In the genomic region with DNA sequence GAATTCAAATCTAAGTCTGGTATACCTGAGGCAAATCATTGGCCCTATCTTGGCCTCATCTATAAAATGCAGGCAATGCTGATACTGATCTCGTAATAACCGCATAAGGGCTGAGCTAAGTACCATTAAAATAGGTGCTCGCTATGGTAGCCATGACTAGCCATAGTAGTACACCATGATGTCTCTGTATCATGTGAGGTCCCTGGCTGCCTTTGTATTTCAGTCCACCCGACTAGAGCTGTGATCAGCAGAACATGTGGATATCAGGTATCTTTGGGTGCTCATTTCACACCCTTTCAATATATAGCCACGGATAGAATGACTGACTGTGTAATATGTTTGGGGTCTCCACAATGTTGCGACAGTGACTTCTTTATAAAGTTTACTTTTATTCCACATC, we compare ENCODE assay signal across 28 mouse cellular contexts. TPM values are rescaled to one million over a fixed set of nuclear protein-coding genes. Genes with fewer than 3 reads are reported as not detected.
DNase-seq lines count a peak whose midpoint lies in the region; ATAC-seq and TF ChIP-seq lines count a peak whose summit lies in the region.
"Had no signal": no experiment of that assay in that cellular context is flagged by ENCODE, and none has a peak within 500 bp of the region (broad histone marks: within the 10 kb centered on the region; RNA-seq: fewer than 3 reads in every experiment).

No protein-coding gene starts in this region.

- no peak for TF ChIP-seq CTCF in lung, embryonic 14.5 days (IDR thresholded peaks at IDR 0.05; ENCODE audit: low read depth)
- no peak for TF ChIP-seq CTCF in liver, postnatal 0 days (IDR thresholded peaks at IDR 0.05; ENCODE audit: low read depth)

- no peak for ATAC-seq in erythroblast, adult 5-6 weeks (replicated peaks; ENCODE audit: low FRiP score, poor library complexity, severe bottlenecking)
- no peak for ATAC-seq in lung, embryonic 14.5 days (ENCODE audit: insufficient read depth)
- ATAC-seq in liver, embryonic 12.5 days: no peak
- ATAC-seq in liver, postnatal 0 days: no peak
- ATAC-seq in monocyte, adult 5-6 weeks (replicated peaks; ENCODE audit: insufficient number of reproducible peaks, low FRiP score, low TSS enrichment, poor library complexity, severe bottlenecking): no peak
- ATAC-seq: hindbrain, embryonic 16.5 days had no signal

- no peak overlapping the region for H3K4me2 ChIP-seq in lung, embryonic 14.5 days
- H3K4me2 ChIP-seq in liver, embryonic 12.5 days: peak overlapping the region; percentile 71
- H3K4me2 ChIP-seq in liver, postnatal 0 days (ENCODE audit: low read depth, low read length): peak overlapping the region; percentile 73
- H3K4me2 ChIP-seq: embryonic facial prominence, embryonic 13.5 days; forebrain, embryonic 12.5 days; kidney, embryonic 15.5 days; limb, embryonic 12.5 days had no signal

- H3K27me3 ChIP-seq in erythroblast, embryonic 14.5 days (ENCODE audit: control insufficient read depth): no peaks in the 10 kb centered on the region
- no peaks in the 10 kb centered on the region for H3K27me3 ChIP-seq in lung, embryonic 14.5 days (ENCODE audit: insufficient read depth, low read length)
- H3K27me3 ChIP-seq in liver, embryonic 12.5 days (replicated peaks): no peaks in the 10 kb centered on the region
- no peaks in the 10 kb centered on the region for H3K27me3 ChIP-seq in liver, postnatal 0 days (ENCODE audit: insufficient read depth, low read length)
- H3K27me3 ChIP-seq: embryonic facial prominence, embryonic 13.5 days; forebrain, embryonic 12.5 days; kidney, embryonic 15.5 days; limb, embryonic 12.5 days had no signal

- H3K9me3 ChIP-seq in erythroblast, embryonic 14.5 days (ENCODE audit: control insufficient read depth, low read length): no peaks in the 10 kb centered on the region
- no peaks in the 10 kb centered on the region for H3K9me3 ChIP-seq in lung, embryonic 14.5 days (ENCODE audit: low read depth, low read length)
- H3K9me3 ChIP-seq in liver, embryonic 12.5 days (replicated peaks): no peaks in the 10 kb centered on the region
- no peaks in the 10 kb centered on the region for H3K9me3 ChIP-seq in liver, postnatal 0 days (ENCODE audit: low read length)
- H3K9me3 ChIP-seq: embryonic facial prominence, embryonic 13.5 days; forebrain, embryonic 12.5 days; kidney, embryonic 15.5 days; limb, embryonic 12.5 days had no signal

- peaks cover 60% of the 10 kb centered on the region for H3K36me3 ChIP-seq in erythroblast, embryonic 14.5 days (ENCODE audit: control insufficient read depth)
- no peaks in the 10 kb centered on the region for H3K36me3 ChIP-seq in lung, embryonic 14.5 days (ENCODE audit: insufficient read depth)
- H3K36me3 ChIP-seq in liver, embryonic 12.5 days: peaks cover 48% of the 10 kb centered on the region
- H3K36me3 ChIP-seq in liver, postnatal 0 days (replicated peaks; ENCODE audit: insufficient read depth, low read length): peaks cover 28% of the 10 kb centered on the region
- H3K36me3 ChIP-seq: embryonic facial prominence, embryonic 13.5 days; forebrain, embryonic 12.5 days; kidney, embryonic 15.5 days; limb, embryonic 12.5 days had no signal

- peaks cover 66% of the 10 kb centered on the region for H3K4me1 ChIP-seq in erythroblast, embryonic 14.5 days (ENCODE audit: control insufficient read depth)
- H3K4me1 ChIP-seq in lung, embryonic 14.5 days (ENCODE audit: insufficient read depth): peaks cover 2% of the 10 kb centered on the region; the same call in 1 of the 2 replicates
- peaks cover 49% of the 10 kb centered on the region for H3K4me1 ChIP-seq in liver, embryonic 12.5 days
- peaks cover 4% of the 10 kb centered on the region; the same call in 1 of the 2 replicates for H3K4me1 ChIP-seq in liver, postnatal 0 days (ENCODE audit: insufficient read depth)

- no peak for DNase-seq in lung, embryonic 14.5 days
- no peak for DNase-seq in lung, postnatal 4 days
- no peak for DNase-seq in liver, postnatal 0 days
- DNase-seq in cerebellum, postnatal 25 days: no peak
- DNase-seq: adrenal gland, postnatal 36 days; cerebellum, adult 8-10 months; embryo, embryonic 11 days; forebrain, postnatal 0 days; heart, postnatal 10 days; kidney, adult 18-20 months; kidney, postnatal 25 days; lung, adult 18-20 months; lung, postnatal 10 days; midbrain, embryonic 14.5 days had no signal

- H3K27ac ChIP-seq in lung, embryonic 14.5 days (ENCODE audit: low read depth): no peak overlapping the region
- H3K27ac ChIP-seq in liver, embryonic 12.5 days: peak overlapping the region; percentile 96
- H3K27ac ChIP-seq in liver, postnatal 0 days (ENCODE audit: low read depth): peak overlapping the region; percentile 81
- H3K27ac ChIP-seq: embryonic facial prominence, embryonic 13.5 days; forebrain, embryonic 12.5 days; kidney, embryonic 15.5 days; left cerebral cortex, adult 2 months; limb, embryonic 12.5 days had no signal

- TF ChIP-seq EP300 in liver, postnatal 0 days (IDR thresholded peaks at IDR 0.05; ENCODE audit: low read depth): no peak

- H3K9ac ChIP-seq in lung, embryonic 14.5 days: no peak overlapping the region
- H3K9ac ChIP-seq in liver, embryonic 12.5 days: peak overlapping the region; percentile 77
- H3K9ac ChIP-seq in liver, postnatal 0 days (replicated peaks): peak overlapping the region; percentile 69
- H3K9ac ChIP-seq: embryonic facial prominence, embryonic 13.5 days; forebrain, embryonic 12.5 days; forebrain, postnatal 0 days; kidney, embryonic 15.5 days; limb, embryonic 12.5 days had no signal

- peak overlapping the region; percentile 82 for H3K4me3 ChIP-seq in erythroblast, embryonic 14.5 days (replicated peaks)
- H3K4me3 ChIP-seq in lung, embryonic 14.5 days (ENCODE audit: low read depth, low read length): peak overlapping the region; percentile 2; the same call in 1 of the 2 replicates
- peak overlapping the region; percentile 75 for H3K4me3 ChIP-seq in liver, embryonic 12.5 days
- peak overlapping the region; percentile 56 for H3K4me3 ChIP-seq in liver, postnatal 0 days (ENCODE audit: low read depth, low read length)
- H3K4me3 ChIP-seq: embryonic facial prominence, embryonic 13.5 days; forebrain, embryonic 12.5 days; kidney, embryonic 15.5 days; left cerebral cortex, adult 2 months; limb, embryonic 12.5 days had no signal

- WGBS in lung, embryonic 14.5 days: 92% methylated on average over 6 of the region's 6 CpGs
- 62% methylated on average over 6 of the region's 6 CpGs for WGBS in liver, embryonic 12.5 days (ENCODE audit: insufficient replicate concordance)
- 74% methylated on average over 6 of the region's 6 CpGs for WGBS in liver, postnatal 0 days (ENCODE audit: insufficient replicate concordance)

RNA-seq across cellular contexts. Expression of a gene that starts 1.9 kb away (rescaled TPM):
- polyA plus RNA-seq in erythroblast, embryonic 14.5 days (2012): 36.1 and 38.2 TPM in 2 replicates
- total RNA-seq in erythroblast, adult 5-6 weeks (2015; ENCODE audit: low replicate concordance): 1,528 and 1,589 TPM in 2 replicates
- 1,490 and 2,036 TPM in 2 replicates for total RNA-seq in erythroblast, adult 5-6 weeks (2017; ENCODE audit: low replicate concordance)
- polyA plus RNA-seq in lung, embryonic 14.5 days (2014; fragmentation: Nextera tagmentation; extraction: Ambion mirVana): 4.1 and 6.3 TPM in 2 replicates
- 495 and 540 TPM in 2 replicates for polyA plus RNA-seq in liver, embryonic 12.5 days (2016; fragmentation: Nextera tagmentation; extraction: Ambion mirVana)
- polyA plus RNA-seq in liver, postnatal 0 days (2015; fragmentation: Nextera tagmentation; extraction: Ambion mirVana): 278 and 289 TPM in 2 replicates
- 0.78 to 20.1 TPM (median 11.3 TPM) in 3 replicates for total RNA-seq in monocyte, adult 5-6 weeks (2017)
- total RNA-seq: forebrain, postnatal 0 days; gastrocnemius, adult 8-10 months; layer of hippocampus, postnatal 10 days; left cerebral cortex, adult 2 months; left cerebral cortex, postnatal 25 days had no signal
- polyA plus RNA-seq: testis, adult 2 months had no signal

Comparison
In these comparisons a context has a peak if more than half of its experiments do, and no peak if none do; other contexts are left out.
1. H3K4me3 ChIP-seq: peak in every context shown above with its lines; median percentile 82 in erythroblast, embryonic 14.5 days; 75 in liver, embryonic 12.5 days; 56 in liver, postnatal 0 days; 2 in lung, embryonic 14.5 days.